Mouse (Mus musculus): ENCODE results near the gene Cdh24. TPM values are rescaled to one million over a fixed set of nuclear protein-coding genes. Genes with fewer than 3 reads are reported as not detected.

Cdh24 gene
- polyA plus RNA-seq, 1 experiment from 2014 or later = 0.61 TPM

- Histone ChIP-seq H3K9ac (peak overlapping the region; percentile 75), H3K27ac (peak overlapping the region; percentile 94), H3K36me3 (peaks cover 4% of the 10 kb centered on the region; the same call in 1 of the 2 replicates), H3K9me3 (replicated peaks) (no peaks in the 10 kb centered on the region), H3K4me3 (peak overlapping the region; percentile 69), H3K27me3 (replicated peaks) (no peaks in the 10 kb centered on the region), H3K4me1 (peaks cover 38% of the 10 kb centered on the region), H3K4me2 (peak overlapping the region; percentile 89)
- WGBS (ENCODE audit: insufficient replicate concordance) = 1% methylated on average over 46 of the region's 46 CpGs
- ATAC-seq = peak; percentile 99
Observed at GRCm38 (mm10) chr14:54603038-54603654, 38.0 kb downstream of the Cdh24 start.

GRCm38 (mm10) chr14:54602613-54603012 is 38.6 kb downstream of the Cdh24 start:
- Histone ChIP-seq H3K9ac (peak overlapping the region; percentile 75), H3K27ac (peak overlapping the region; percentile 94), H3K9me3 (replicated peaks) (no peaks in the 10 kb centered on the region), H3K4me2 (peak overlapping the region; percentile 89), H3K4me1 (peaks cover 38% of the 10 kb centered on the region), H3K36me3 (peaks cover 4% of the 10 kb centered on the region; the same call in 1 of the 2 replicates), H3K4me3 (peak overlapping the region; percentile 69), H3K27me3 (replicated peaks) (no peaks in the 10 kb centered on the region)
- no peak for ATAC-seq
- 36% methylated on average over 4 of the region's 4 CpGs for WGBS (ENCODE audit: insufficient replicate concordance)

- H3K27me3 ChIP-seq (replicated peaks) = no peaks in the 10 kb centered on the region
- 59% methylated on average over 2 of the region's 2 CpGs for WGBS (ENCODE audit: insufficient replicate concordance)
- no peak overlapping the region for H3K4me3 ChIP-seq
- H3K9me3 ChIP-seq (replicated peaks) = no peaks in the 10 kb centered on the region
- peaks cover 38% of the 10 kb centered on the region for H3K4me1 ChIP-seq
- H3K4me2 ChIP-seq = no peak overlapping the region
- no peak overlapping the region for H3K9ac ChIP-seq
- H3K36me3 ChIP-seq = peaks cover 4% of the 10 kb centered on the region; the same call in 1 of the 2 replicates
- peak overlapping the region; percentile 94; the same call in 1 of the 2 replicates for H3K27ac ChIP-seq
- no peak for ATAC-seq
Observed at GRCm38 (mm10) chr14:54601601-54602000, 39.6 kb downstream of the Cdh24 start.

GRCm38 (mm10) chr14:54597084-54597483 is 44.1 kb downstream of the Cdh24 start:
- Histone ChIP-seq H3K4me2 (no peak overlapping the region), H3K27ac (no peak overlapping the region), H3K9me3 (replicated peaks) (0 out of 2 replicates have a peak, but pooled peaks cover 5% of the 10 kb centered on the region), H3K4me3 (no peak overlapping the region), H3K9ac (no peak overlapping the region), H3K4me1 (peaks cover 17% of the 10 kb centered on the region), H3K27me3 (replicated peaks) (no peaks in the 10 kb centered on the region), H3K36me3 (peaks cover 28% of the 10 kb centered on the region)
- no peak for ATAC-seq
- whole genome bisulfite sequencing (ENCODE audit: insufficient replicate concordance) = 55% methylated on average over 7 of the region's 7 CpGs

- H3K27ac ChIP-seq = no peak overlapping the region
Observed at GRCm38 (mm10) chr14:54594631-54595414, 46.3 kb downstream of the Cdh24 start.

GRCm38 (mm10) chr14:54594055-54594454 is 47.1 kb downstream of the Cdh24 start:
- H3K4me1 ChIP-seq = peaks cover 21% of the 10 kb centered on the region
- H3K4me3 ChIP-seq = no peak overlapping the region
- H3K9me3 ChIP-seq (replicated peaks) = 0 out of 2 replicates have a peak, but pooled peaks cover 5% of the 10 kb centered on the region
- ATAC-seq = no peak
- no peak overlapping the region for H3K27ac ChIP-seq
- H3K36me3 ChIP-seq = peaks cover 24% of the 10 kb centered on the region
- WGBS (ENCODE audit: insufficient replicate concordance) = 81% methylated on average over 3 of the region's 3 CpGs
- H3K4me2 ChIP-seq = no peak overlapping the region
- no peaks in the 10 kb centered on the region for H3K27me3 ChIP-seq (replicated peaks)
- no peak overlapping the region for H3K9ac ChIP-seq

More at GRCm38 (mm10) chr14:54594631-54595414, 46.3 kb downstream of the Cdh24 start:
- ATAC-seq = 0 out of 2 replicates have a peak, but pooled peaks have one; percentile 17
- Histone ChIP-seq H3K4me1 (peaks cover 14% of the 10 kb centered on the region), H3K9me3 (replicated peaks) (0 out of 2 replicates have a peak, but pooled peaks cover 5% of the 10 kb centered on the region), H3K36me3 (peaks cover 28% of the 10 kb centered on the region), H3K4me2 (no peak overlapping the region), H3K4me3 (no peak overlapping the region), H3K9ac (no peak overlapping the region), H3K27me3 (replicated peaks) (no peaks in the 10 kb centered on the region)
- 69% methylated on average over 27 of the region's 28 CpGs for WGBS (ENCODE audit: insufficient replicate concordance)

- H3K4me2 ChIP-seq = no peak overlapping the region
- 0 out of 2 replicates have a peak, but pooled peaks have one; percentile 36 for ATAC-seq
- H3K9me3 ChIP-seq (replicated peaks) = 0 out of 2 replicates have a peak, but pooled peaks cover 5% of the 10 kb centered on the region
- H3K36me3 ChIP-seq = peaks cover 24% of the 10 kb centered on the region
- no peaks in the 10 kb centered on the region for H3K27me3 ChIP-seq (replicated peaks)
- 25% methylated on average over 10 of the region's 10 CpGs for WGBS (ENCODE audit: insufficient replicate concordance)
- peaks cover 23% of the 10 kb centered on the region for H3K4me1 ChIP-seq
- H3K27ac ChIP-seq = peak overlapping the region; percentile 27
- no peak overlapping the region for H3K4me3 ChIP-seq
- H3K9ac ChIP-seq = no peak overlapping the region
Observed at GRCm38 (mm10) chr14:54592319-54592934, 48.7 kb downstream of the Cdh24 start.

- no peaks in the 10 kb centered on the region for H3K27me3 ChIP-seq (replicated peaks)
- 0 out of 2 replicates have a peak, but pooled peaks cover 5% of the 10 kb centered on the region for H3K9me3 ChIP-seq (replicated peaks)
- 86% methylated on average over 16 of the region's 16 CpGs for WGBS (ENCODE audit: insufficient replicate concordance)
- no peak overlapping the region for H3K4me2 ChIP-seq
- peaks cover 23% of the 10 kb centered on the region for H3K4me1 ChIP-seq
- H3K9ac ChIP-seq = no peak overlapping the region
- H3K27ac ChIP-seq = no peak overlapping the region
- no peak for ATAC-seq
- H3K36me3 ChIP-seq = peaks cover 24% of the 10 kb centered on the region
- no peak overlapping the region for H3K4me3 ChIP-seq
Observed at GRCm38 (mm10) chr14:54591056-54591455, 50.1 kb downstream of the Cdh24 start.

GRCm38 (mm10) chr14:54583681-54584338 is 57.4 kb downstream of the Cdh24 start:
- H3K4me1 ChIP-seq = peaks cover 10% of the 10 kb centered on the region
- no peak overlapping the region for H3K4me3 ChIP-seq
- 43% methylated on average over 7 of the region's 7 CpGs for WGBS (ENCODE audit: insufficient replicate concordance)
- H3K36me3 ChIP-seq = peaks cover 17% of the 10 kb centered on the region
- H3K27ac ChIP-seq = no peak overlapping the region
- H3K27me3 ChIP-seq (replicated peaks) = peaks cover 8% of the 10 kb centered on the region
- H3K9ac ChIP-seq = no peak overlapping the region
- no peak overlapping the region for H3K4me2 ChIP-seq
- ATAC-seq = no peak; the same call in 1 of the 2 replicates
- no peaks in the 10 kb centered on the region for H3K9me3 ChIP-seq (replicated peaks)

- peak; percentile 55 for ATAC-seq
- Histone ChIP-seq H3K9ac (no peak overlapping the region), H3K4me2 (no peak overlapping the region), H3K4me3 (no peak overlapping the region), H3K9me3 (replicated peaks) (no peaks in the 10 kb centered on the region), H3K27ac (0 out of 2 replicates have a peak overlapping the region, but pooled peaks have one; percentile 55), H3K4me1 (peaks cover 22% of the 10 kb centered on the region), H3K27me3 (replicated peaks) (peaks cover 21% of the 10 kb centered on the region), H3K36me3 (peaks cover 17% of the 10 kb centered on the region)
- WGBS (ENCODE audit: insufficient replicate concordance) = 71% methylated on average over 9 of the region's 9 CpGs
Observed at GRCm38 (mm10) chr14:54582536-54582935, 58.6 kb downstream of the Cdh24 start.
